Comparison of ENCODE assay signal across 8 mouse cellular contexts in genomic region chr5:24586547-24587199, GRCm38 (mm10). TPM values are rescaled to one million over a fixed set of nuclear protein-coding genes. Genes with fewer than 3 reads are reported as not detected.
DNase-seq lines count a peak whose midpoint lies in the region; ATAC-seq and TF ChIP-seq lines count a peak whose summit lies in the region.

TSS of gene Chpf2 (plus strand) at chr5:24586741.

- no peak for TF ChIP-seq CTCF in ES-Bruce4 (IDR thresholded peaks at IDR 0.05; ENCODE audit: low read depth, low read length)
- no peak for TF ChIP-seq CTCF in liver, postnatal 0 days (IDR thresholded peaks at IDR 0.05; ENCODE audit: low read depth)

- H3K4me3 ChIP-seq in ES-Bruce4 (ENCODE audit: low read depth, low read length) = peak within 1 kb of the TSS; percentile 70
- peak within 1 kb of the TSS; percentile 95 for H3K4me3 ChIP-seq in forebrain, embryonic 10.5 days
- peak within 1 kb of the TSS; percentile 86 for H3K4me3 ChIP-seq in heart, embryonic 15.5 days
- H3K4me3 ChIP-seq in liver, postnatal 0 days (ENCODE audit: low read depth, low read length) = peak within 1 kb of the TSS; percentile 86
- H3K4me3 ChIP-seq in neural tube, embryonic 14.5 days (ENCODE audit: low read depth, low read length) = peak within 1 kb of the TSS; percentile 67

- no peaks in the 10 kb centered on the region for H3K27me3 ChIP-seq in ES-Bruce4 (ENCODE audit: control insufficient read depth, insufficient read depth, low read length, poor library complexity, severe bottlenecking)
- peaks cover 18% of the 10 kb centered on the region for H3K27me3 ChIP-seq in forebrain, embryonic 10.5 days (ENCODE audit: poor library complexity, severe bottlenecking)
- H3K27me3 ChIP-seq in heart, embryonic 15.5 days = no peaks in the 10 kb centered on the region
- no peaks in the 10 kb centered on the region for H3K27me3 ChIP-seq in liver, postnatal 0 days (ENCODE audit: insufficient read depth, low read length)
- no peaks in the 10 kb centered on the region for H3K27me3 ChIP-seq in neural tube, embryonic 14.5 days (ENCODE audit: control insufficient read depth, insufficient read depth, low read length)

- under 1% methylated on average over 43 of the region's 43 CpGs for WGBS in forebrain, embryonic 10.5 days
- WGBS in heart, embryonic 15.5 days = under 1% methylated on average over 43 of the region's 43 CpGs
- 0% methylated on average over 28 of the region's 43 CpGs for WGBS in liver, postnatal 0 days (ENCODE audit: insufficient replicate concordance)
- WGBS in neural tube, embryonic 14.5 days = under 1% methylated on average over 43 of the region's 43 CpGs

- no peak within 1 kb of the TSS for H3K27ac ChIP-seq in ES-Bruce4 (ENCODE audit: insufficient read depth, low read length)
- H3K27ac ChIP-seq in forebrain, embryonic 10.5 days = peak within 1 kb of the TSS; percentile 88
- H3K27ac ChIP-seq in heart, embryonic 15.5 days = peak within 1 kb of the TSS; percentile 59
- peak within 1 kb of the TSS; percentile 75 for H3K27ac ChIP-seq in liver, postnatal 0 days (ENCODE audit: low read depth)
- peak within 1 kb of the TSS; percentile 78 for H3K27ac ChIP-seq in neural tube, embryonic 14.5 days (ENCODE audit: low read depth, low read length)

- no peak for TF ChIP-seq POLR2A in ES-Bruce4 (IDR thresholded peaks at IDR 0.05; ENCODE audit: insufficient read depth, low read length)

- no peaks in the 10 kb centered on the region for H3K9me3 ChIP-seq in ES-Bruce4 (replicated peaks; ENCODE audit: control insufficient read depth, insufficient read depth, low read length, poor library complexity, severe bottlenecking)
- no peaks in the 10 kb centered on the region for H3K9me3 ChIP-seq in forebrain, embryonic 10.5 days
- no peaks in the 10 kb centered on the region for H3K9me3 ChIP-seq in heart, embryonic 15.5 days (replicated peaks)
- no peaks in the 10 kb centered on the region for H3K9me3 ChIP-seq in liver, postnatal 0 days (ENCODE audit: low read length)
- no peaks in the 10 kb centered on the region for H3K9me3 ChIP-seq in neural tube, embryonic 14.5 days (ENCODE audit: control insufficient read depth, low read length)

- ATAC-seq in heart, embryonic 15.5 days (replicated peaks; ENCODE audit: insufficient number of reproducible peaks, insufficient read depth, low FRiP score, low read depth) = peak; percentile 82
- peak; percentile 88 for ATAC-seq in liver, postnatal 0 days
- peak; percentile 92 for ATAC-seq in neural tube, embryonic 14.5 days (ENCODE audit: low read depth)

- H3K4me1 ChIP-seq in ES-Bruce4 (ENCODE audit: control insufficient read depth, insufficient read depth, low read length) = no peaks in the 10 kb centered on the region
- H3K4me1 ChIP-seq in forebrain, embryonic 10.5 days = peaks cover 40% of the 10 kb centered on the region
- peaks cover 24% of the 10 kb centered on the region for H3K4me1 ChIP-seq in heart, embryonic 15.5 days (replicated peaks)
- peaks cover 19% of the 10 kb centered on the region for H3K4me1 ChIP-seq in liver, postnatal 0 days (ENCODE audit: insufficient read depth)
- peaks cover 20% of the 10 kb centered on the region for H3K4me1 ChIP-seq in neural tube, embryonic 14.5 days (ENCODE audit: control insufficient read depth, insufficient read depth, low read length)

- peak within 1 kb of the TSS; percentile 89 for H3K4me2 ChIP-seq in heart, embryonic 15.5 days
- peak within 1 kb of the TSS; percentile 91 for H3K4me2 ChIP-seq in liver, postnatal 0 days (ENCODE audit: low read depth, low read length)
- peak within 1 kb of the TSS; percentile 95 for H3K4me2 ChIP-seq in neural tube, embryonic 14.5 days (ENCODE audit: low read depth, low read length)

- TF ChIP-seq EP300 in ES-Bruce4 (IDR thresholded peaks at IDR 0.05; ENCODE audit: insufficient read depth, low read depth, low read length) = no peak
- TF ChIP-seq EP300 in liver, postnatal 0 days (IDR thresholded peaks at IDR 0.05; ENCODE audit: low read depth) = no peak

- peak within 1 kb of the TSS; percentile 45 for H3K9ac ChIP-seq in ES-Bruce4 (ENCODE audit: low read depth, poor library complexity, severe bottlenecking)
- peak within 1 kb of the TSS; percentile 77 for H3K9ac ChIP-seq in heart, embryonic 15.5 days
- peak within 1 kb of the TSS; percentile 80 for H3K9ac ChIP-seq in liver, postnatal 0 days (replicated peaks)
- peak within 1 kb of the TSS; percentile 87 for H3K9ac ChIP-seq in neural tube, embryonic 14.5 days (replicated peaks; ENCODE audit: low read depth, low read length)

- DNase-seq in c-Kit-negative CD71-positive TER-119-positive erythroid progenitor cells, embryonic 14.5 days (ENCODE audit: low read depth, low spot score) = peak; percentile 57
- peak; percentile 88 for DNase-seq in forebrain, embryonic 10.5 days (ENCODE audit: extremely low spot score, low spot score)
- peak; percentile 89 for DNase-seq in kidney, postnatal 14 days
- peak; percentile 88 for DNase-seq in liver, postnatal 0 days
- DNase-seq in testis, postnatal 14 days (ENCODE audit: low spot score) = peak; percentile 86

- no peaks in the 10 kb centered on the region for H3K36me3 ChIP-seq in ES-Bruce4 (ENCODE audit: control insufficient read depth, insufficient read depth, low read length, poor library complexity, severe bottlenecking)
- peaks cover 37% of the 10 kb centered on the region for H3K36me3 ChIP-seq in forebrain, embryonic 10.5 days (replicated peaks)
- H3K36me3 ChIP-seq in heart, embryonic 15.5 days = peaks cover 12% of the 10 kb centered on the region
- H3K36me3 ChIP-seq in liver, postnatal 0 days (replicated peaks; ENCODE audit: insufficient read depth, low read length) = peaks cover 11% of the 10 kb centered on the region
- H3K36me3 ChIP-seq in neural tube, embryonic 14.5 days (ENCODE audit: control insufficient read depth, insufficient read depth, low read length) = peaks cover 14% of the 10 kb centered on the region

RNA-seq across cellular contexts. Expression of gene Chpf2, which starts in this region (rescaled TPM):
- polyA plus RNA-seq in ES-Bruce4 (2011; ENCODE audit: insufficient read depth, insufficient read length, low read depth, missing spikeins) = 5.7 and 8.3 TPM in 2 replicates
- polyA plus RNA-seq in forebrain, embryonic 10.5 days (2016; fragmentation: Nextera tagmentation; extraction: Ambion mirVana) = 15.1 and 16.0 TPM in 2 replicates
- 13.1 and 18.5 TPM in 2 replicates for polyA plus RNA-seq in heart, embryonic 15.5 days (2015; fragmentation: Nextera tagmentation; extraction: Ambion mirVana)
- polyA plus RNA-seq in liver, postnatal 0 days (2015; fragmentation: Nextera tagmentation; extraction: Ambion mirVana) = 13.8 and 15.9 TPM in 2 replicates
- polyA plus RNA-seq in neural tube, embryonic 14.5 days (2014; fragmentation: Nextera tagmentation; extraction: Ambion mirVana) = 13.3 and 13.6 TPM in 2 replicates
